Mouse (Mus musculus) neural tube, embryonic 11.5 days (tissue): ENCODE measurements around the gene Cux2. TPM values are rescaled to one million over a fixed set of nuclear protein-coding genes. Genes with fewer than 3 reads are reported as not detected.
"Not testable (repeated sequence)": the region's sequence is repeated elsewhere in the genome, so short reads cannot be mapped to it uniquely, and the experiment has no call there.

Experiments
- ATAC-seq: fragments of 200-750 bp; cut with Nextera tagmentation; 2 replicates; pipeline ENCODE4 v1.8.0; 2017; ENCODE audit warnings: moderate number of reproducible peaks, mild to moderate bottlenecking, moderate TSS enrichment, moderate library complexity; ENCODE audit not compliant: insufficient read depth, low FRiP score, low TSS enrichment
- DNase-seq: peaks from one replicate; pipeline ENCODE4 v3.0.0-alpha.2; 2015; ENCODE audit warnings: low spot score
- H3K27ac ChIP-seq: fragments of 300-500 bp; sonication (generic); 2 replicates; pipeline ENCODE4 v1.5.1; 2014; ENCODE audit warnings: low read depth, mild to moderate bottlenecking, low read length
- H3K27me3 ChIP-seq: fragments of 300-500 bp; sonication (generic); 2 replicates; pipeline ENCODE4 v1.6.1; 2014; ENCODE audit warnings: mild to moderate bottlenecking, low read length, mixed read lengths; ENCODE audit not compliant: control insufficient read depth, insufficient read depth
- H3K36me3 ChIP-seq: fragments of 300-500 bp; sonication (generic); 2 replicates; pipeline ENCODE4 v1.6.1; 2014; ENCODE audit warnings: mild to moderate bottlenecking, low read length, moderate library complexity, mixed read lengths; ENCODE audit not compliant: control insufficient read depth, insufficient read depth
- H3K4me1 ChIP-seq: fragments of 300-500 bp; sonication (generic); 2 replicates; pipeline ENCODE4 v1.6.1; 2014; ENCODE audit warnings: low read length, mixed read lengths; ENCODE audit not compliant: control insufficient read depth, insufficient read depth
- H3K4me2 ChIP-seq: fragments of 300-500 bp; sonication (generic); 2 replicates; pipeline ENCODE4 v1.6.1; 2014; ENCODE audit warnings: low read depth, mild to moderate bottlenecking, moderate library complexity
- H3K4me3 ChIP-seq: fragments of 300-500 bp; sonication (generic); 2 replicates; pipeline ENCODE4 v1.5.1; 2014; ENCODE audit warnings: low read depth, low read length
- H3K9ac ChIP-seq: fragments of 300-500 bp; sonication (generic); 2 replicates; pipeline ENCODE4 v1.6.1; 2014; ENCODE audit warnings: mild to moderate bottlenecking, low read length
- H3K9me3 ChIP-seq: fragments of 300-500 bp; sonication (generic); 2 replicates; pipeline ENCODE4 v1.6.1; 2016; ENCODE audit warnings: low read length; ENCODE audit not compliant: control insufficient read depth
- WGBS: fragments of 180-500 bp; shearing (Covaris S2); extraction: QIAGEN DNeasy Blood & Tissue Kit; methylation state at CpG from one replicate; pipeline ENCODE4 v1.1.7; 2014; 5-methylcytosine and 5-hydroxymethylcytosine counted together
- polyA plus RNA-seq: library from polyadenylated mRNA; unstranded; fragments of >200 nt; fragmentation: Nextera tagmentation; extraction: Ambion mirVana; gene quantifications from 2 replicates; pipeline ENCODE4 v1.2.1, GENCODE M21; 2014

The Cux2 gene
- polyA plus RNA-seq, 1 experiment from 2014 or later, result 12.7 TPM

DNA sequence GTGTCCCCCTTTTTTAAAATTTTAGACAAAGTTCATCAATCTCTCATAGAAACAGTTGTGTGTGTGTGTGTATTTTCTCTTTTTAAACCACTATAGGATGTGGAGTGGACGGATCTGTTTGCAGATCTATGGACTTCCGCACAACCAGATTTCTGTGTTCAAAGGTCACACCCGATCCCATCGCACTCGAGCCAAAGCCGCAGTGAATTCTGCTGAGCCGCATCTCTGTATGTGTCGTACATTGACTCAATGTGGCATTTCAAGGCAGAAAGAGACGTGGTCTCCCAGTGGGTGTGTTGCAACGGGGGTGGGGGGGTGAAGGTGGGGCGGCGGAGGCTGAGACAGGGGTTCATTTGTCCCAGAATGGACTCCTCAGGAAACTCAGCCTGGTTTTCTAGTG is 191.5 kb downstream of the Cux2 start:
- Histone ChIP-seq H3K27me3 (no peaks in the 10 kb centered on the region), H3K36me3 (peaks cover 9% of the 10 kb centered on the region), H3K9me3 (0 out of 2 replicates have a peak, but pooled peaks cover 3% of the 10 kb centered on the region), H3K4me1 (no peaks in the 10 kb centered on the region), H3K4me3 (no peak overlapping the region), H3K27ac (no peak overlapping the region), H3K4me2 (no peak overlapping the region), H3K9ac (no peak overlapping the region)
- no peak for ATAC-seq
- DNase-seq, result no peak
- WGBS, result 89% methylated on average over 12 of the region's 12 CpGs

DNA sequence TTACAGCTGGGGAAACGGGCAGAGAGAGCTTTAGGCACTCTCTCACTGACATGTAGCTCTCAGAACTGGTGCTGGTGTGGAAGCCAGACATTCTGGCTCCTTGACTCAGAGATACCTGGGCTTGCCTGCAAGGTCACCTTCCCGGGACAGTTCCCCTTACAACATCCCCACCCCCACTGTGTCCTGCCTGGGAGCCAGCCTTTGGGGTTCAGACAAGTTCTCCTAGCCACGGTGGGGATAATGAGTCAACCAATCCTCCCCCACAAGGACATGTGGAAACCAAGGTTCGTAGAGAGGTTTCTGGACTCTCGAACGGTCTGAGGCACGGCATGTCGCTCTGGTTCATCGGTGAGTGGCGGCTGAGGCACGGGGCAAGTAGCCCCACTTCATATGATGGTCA is 193.2 kb downstream of the Cux2 start:
- ATAC-seq, result no peak
- no peaks in the 10 kb centered on the region for H3K27me3 ChIP-seq
- no peaks in the 10 kb centered on the region for H3K4me1 ChIP-seq
- no peak overlapping the region for H3K27ac ChIP-seq
- H3K4me3 ChIP-seq, result no peak overlapping the region
- DNase-seq, result no peak
- H3K4me2 ChIP-seq, result no peak overlapping the region
- H3K36me3 ChIP-seq, result peaks cover 24% of the 10 kb centered on the region
- H3K9me3 ChIP-seq, result 0 out of 2 replicates have a peak, but pooled peaks cover 3% of the 10 kb centered on the region
- 84% methylated on average over 11 of the region's 11 CpGs for WGBS
- H3K9ac ChIP-seq, result no peak overlapping the region

DNA sequence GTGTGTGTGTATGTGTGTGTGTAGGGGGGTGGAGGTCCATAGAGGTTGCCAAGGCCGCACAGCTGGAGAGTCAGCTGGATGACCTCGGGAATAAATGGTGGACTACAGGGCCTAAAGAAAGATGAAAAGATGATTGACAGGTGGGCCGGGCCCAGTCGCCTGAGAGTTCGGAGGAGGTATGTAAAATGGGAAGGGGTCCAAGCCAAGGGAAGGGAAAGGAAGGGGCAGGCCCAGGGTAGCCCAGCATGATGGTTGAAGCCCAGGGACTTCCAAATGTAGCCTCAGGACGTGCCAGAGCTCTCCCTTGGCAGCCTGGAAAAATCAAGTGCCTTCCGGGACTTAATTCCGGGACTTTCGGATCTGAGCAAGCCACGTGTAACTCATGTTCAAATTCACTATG is 195.1 kb downstream of the Cux2 start:
- ATAC-seq, result no peak

DNA sequence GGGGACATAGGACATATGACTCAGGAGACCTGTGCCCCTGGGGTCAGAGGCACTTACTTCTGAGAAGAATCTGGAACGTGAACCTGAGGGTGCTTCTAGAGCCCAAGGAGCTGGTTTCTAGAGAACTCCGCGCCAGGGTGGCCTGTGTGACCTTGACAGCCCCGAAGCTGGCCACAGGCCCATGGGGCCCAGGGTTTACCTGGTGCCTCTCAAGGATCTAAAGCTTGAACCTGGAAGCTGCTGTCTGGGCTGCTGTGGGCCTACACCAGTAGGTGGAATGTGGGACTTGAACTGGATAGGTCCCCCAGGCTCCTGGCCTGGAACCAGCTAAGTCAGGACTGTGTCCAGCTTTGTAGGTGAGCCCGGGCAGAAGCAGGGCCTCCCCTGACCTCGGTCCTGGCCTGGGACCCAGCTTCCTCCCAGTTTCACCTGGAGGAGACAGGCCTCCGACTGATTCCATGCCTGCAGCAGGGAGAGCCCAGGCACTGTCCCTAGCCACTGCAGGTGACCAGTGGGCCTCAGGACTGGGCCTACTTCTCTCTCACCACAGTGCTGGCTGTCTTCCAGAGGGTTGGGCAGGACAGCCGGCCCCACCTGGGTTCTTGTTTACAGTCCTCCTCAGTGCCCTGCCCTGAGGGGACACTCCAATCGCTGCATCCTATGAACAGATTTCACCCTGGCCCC is 196.4 kb downstream of the Cux2 start:
- Histone ChIP-seq H3K4me2 (no peak overlapping the region), H3K9ac (no peak overlapping the region), H3K9me3 (no peaks in the 10 kb centered on the region), H3K27ac (no peak overlapping the region), H3K36me3 (peaks cover 20% of the 10 kb centered on the region), H3K4me3 (no peak overlapping the region), H3K27me3 (no peaks in the 10 kb centered on the region), H3K4me1 (peaks cover 12% of the 10 kb centered on the region)
- DNase-seq (no peak), ATAC-seq (no peak)
- 85% methylated on average over 9 of the region's 9 CpGs for WGBS

More for the DNA sequence above, 195.1 kb downstream of the Cux2 start:
- Histone ChIP-seq H3K4me2 (no peak overlapping the region), H3K36me3 (peaks cover 20% of the 10 kb centered on the region), H3K4me1 (peaks cover 9% of the 10 kb centered on the region), H3K9ac (no peak overlapping the region), H3K27ac (no peak overlapping the region), H3K9me3 (no peaks in the 10 kb centered on the region), H3K4me3 (no peak overlapping the region), H3K27me3 (no peaks in the 10 kb centered on the region)
- WGBS, result 88% methylated on average over 10 of the region's 10 CpGs
- DNase-seq, result no peak

DNA sequence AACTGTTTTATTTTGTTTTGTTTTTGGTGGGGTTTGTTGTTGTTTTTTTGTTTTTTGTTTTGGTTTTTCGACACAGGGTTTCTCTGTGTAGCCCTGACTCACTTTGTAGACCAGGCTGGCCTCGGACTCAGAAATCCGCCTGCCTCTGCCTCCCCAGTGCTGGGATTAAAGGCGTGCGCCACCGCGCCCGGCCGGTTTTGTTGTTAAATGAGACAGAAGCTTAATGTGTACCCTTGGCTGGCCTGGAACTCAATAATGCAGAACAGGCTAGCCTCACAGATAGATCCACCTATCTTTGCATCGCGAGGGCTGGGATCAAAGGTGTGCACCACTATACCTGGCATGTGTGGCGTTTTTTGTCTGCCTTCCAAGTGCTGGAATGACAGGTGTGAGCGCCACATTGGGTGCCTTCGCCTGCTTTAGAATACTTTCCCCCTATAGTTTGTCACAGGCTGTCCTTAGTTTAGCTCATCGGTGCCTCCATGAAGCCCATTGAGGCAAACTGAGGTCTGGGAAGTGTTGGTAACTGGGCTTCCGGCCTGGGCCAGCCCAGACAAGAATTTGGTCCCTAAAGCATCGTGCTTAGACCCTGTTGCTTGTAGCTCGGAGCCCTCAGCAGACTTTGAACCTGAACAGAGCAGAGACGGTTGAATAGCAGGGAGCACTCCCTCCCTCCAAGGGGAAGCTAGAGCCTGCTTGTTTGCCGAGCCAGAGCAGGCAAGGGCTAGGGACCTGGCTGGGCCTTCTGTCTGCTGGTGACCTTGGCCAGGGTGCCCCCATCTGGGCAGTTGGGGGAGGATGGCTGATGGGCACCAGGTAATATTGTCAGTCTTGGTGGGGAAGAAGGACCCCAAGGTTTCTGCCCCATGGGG is 200.2 kb downstream of the Cux2 start:
- Histone ChIP-seq H3K36me3 (peaks cover 20% of the 10 kb centered on the region), H3K4me3 (peak overlapping the region; percentile 92), H3K4me2 (peak overlapping the region; percentile 64), H3K27me3 (peaks cover 4% of the 10 kb centered on the region; the same call in 1 of the 2 replicates), H3K9ac (peak overlapping the region; percentile 86), H3K9me3 (no peaks in the 10 kb centered on the region), H3K4me1 (peaks cover 12% of the 10 kb centered on the region), H3K27ac (no peak overlapping the region)
- no peak for ATAC-seq
- WGBS, result 47% methylated on average over 20 of the region's 20 CpGs
- DNase-seq, result no peak

DNA sequence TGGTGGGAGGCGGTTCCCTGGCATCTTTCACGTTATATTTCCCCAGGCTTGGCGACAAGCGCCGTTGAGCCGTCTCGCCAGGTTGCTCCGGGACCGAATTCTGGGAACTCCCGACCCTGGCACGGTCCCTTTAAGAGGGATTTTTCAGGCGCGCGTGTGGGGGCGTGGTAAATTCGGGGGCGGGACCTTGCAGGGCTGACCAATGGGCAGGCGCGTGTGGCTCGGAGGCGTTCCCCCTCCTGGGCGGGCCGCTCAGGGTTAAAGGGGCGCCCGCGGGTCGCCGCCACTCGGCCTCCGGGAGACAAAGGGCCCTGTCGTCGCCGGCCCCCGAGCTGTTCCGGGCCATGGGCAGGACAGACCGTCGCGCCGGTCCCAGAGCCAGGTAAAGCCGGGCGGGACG is 201.2 kb downstream of the Cux2 start, which contains the start of gene Pheta1:
TSS of gene Pheta1 (plus strand) at position 242 of the 400 bp plus-strand sequence.
- WGBS, result under 1% methylated on average over 42 of the region's 42 CpGs
- peaks cover 12% of the 10 kb centered on the region for H3K4me1 ChIP-seq
- H3K4me2 ChIP-seq, result peak within 1 kb of the TSS; percentile 64
- DNase-seq (peak; percentile 96), ATAC-seq (peak; percentile 87)
- peaks cover 17% of the 10 kb centered on the region for H3K36me3 ChIP-seq
- no peaks in the 10 kb centered on the region for H3K9me3 ChIP-seq
- no peak within 1 kb of the TSS for H3K27ac ChIP-seq
- peaks cover 9% of the 10 kb centered on the region for H3K27me3 ChIP-seq
- peak within 1 kb of the TSS; percentile 86 for H3K9ac ChIP-seq
- peak within 1 kb of the TSS; percentile 92 for H3K4me3 ChIP-seq

DNA sequence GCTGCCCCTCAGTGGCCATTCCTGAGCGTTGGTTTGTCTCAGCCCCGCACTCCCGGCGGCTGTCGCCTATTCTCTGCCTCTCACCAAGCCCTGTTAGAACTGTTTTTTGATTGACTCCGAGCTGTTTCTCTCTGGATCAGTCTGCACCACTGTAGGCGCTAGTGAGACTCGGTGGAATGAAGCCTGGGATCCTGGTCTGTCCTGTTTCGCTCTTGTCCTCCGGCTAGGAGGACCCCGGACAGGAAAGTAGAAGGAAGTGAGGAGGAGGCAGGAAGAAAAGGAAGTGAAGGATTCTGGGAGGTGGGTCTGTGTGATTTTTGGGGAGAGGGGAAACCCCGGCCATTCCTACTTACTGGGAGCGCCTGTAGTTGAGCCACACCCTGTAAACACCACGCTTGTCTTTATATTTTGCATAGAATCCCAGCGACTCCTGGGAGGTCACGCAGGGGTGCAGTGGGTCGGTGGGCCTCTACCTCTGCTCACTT is 201.8 kb downstream of the Cux2 start:
- peaks cover 11% of the 10 kb centered on the region for H3K36me3 ChIP-seq
- H3K9ac ChIP-seq, result peak overlapping the region; percentile 11
- peaks cover 16% of the 10 kb centered on the region for H3K27me3 ChIP-seq
- H3K4me2 ChIP-seq, result peak overlapping the region; percentile 49
- no peaks in the 10 kb centered on the region for H3K9me3 ChIP-seq
- H3K27ac ChIP-seq, result no peak overlapping the region
- peaks cover 12% of the 10 kb centered on the region for H3K4me1 ChIP-seq
- peak; percentile 18; the same call in 1 of the 2 replicates for ATAC-seq
- peak overlapping the region; percentile 92 for H3K4me3 ChIP-seq
- peak; percentile 68 for DNase-seq
- WGBS, result under 1% methylated on average over 17 of the region's 17 CpGs

DNA sequence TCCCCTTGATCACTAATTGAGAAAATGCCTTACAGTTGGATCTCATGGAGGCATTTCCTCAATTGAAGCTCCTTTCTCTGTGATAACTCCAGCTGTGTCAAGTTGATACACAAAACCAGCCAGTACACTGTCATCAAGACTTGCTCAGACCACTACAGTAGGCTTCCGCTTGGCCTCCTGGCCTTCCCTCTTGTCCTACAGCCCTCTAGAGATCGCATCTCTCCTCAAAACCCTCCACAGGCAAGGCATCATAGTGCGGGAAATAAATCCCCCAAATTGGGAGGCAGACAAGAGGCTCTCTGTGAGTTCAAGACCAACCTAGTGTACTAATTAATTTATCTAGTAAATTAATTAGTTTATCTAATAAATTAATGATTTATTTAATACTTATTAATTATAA is 202.6 kb downstream of the Cux2 start:
- not testable (repeated sequence) for H3K4me3 ChIP-seq, H3K27ac ChIP-seq, H3K36me3 ChIP-seq, H3K9ac ChIP-seq, DNase-seq, H3K4me2 ChIP-seq, H3K9me3 ChIP-seq, ATAC-seq
- WGBS, result 85% methylated on average over 3 of the region's 3 CpGs
- Histone ChIP-seq H3K27me3 (peaks cover 20% of the 10 kb centered on the region), H3K4me1 (peaks cover 15% of the 10 kb centered on the region)
